Mouse (Mus musculus) mature B cell (primary cell): ENCODE results near the gene Trim69.
"Not testable (repeated sequence)": the region's sequence is repeated elsewhere in the genome, so short reads cannot be mapped to it uniquely, and the experiment has no call there.

ENCODE experiments used
- in situ Hi-C: fragments of 300-500 bp; cut with MboI; formaldehyde crosslinking; loops from 2 replicates; pipeline ENCODE4 v1.14.3; 2019

The Trim69 gene

DNA sequence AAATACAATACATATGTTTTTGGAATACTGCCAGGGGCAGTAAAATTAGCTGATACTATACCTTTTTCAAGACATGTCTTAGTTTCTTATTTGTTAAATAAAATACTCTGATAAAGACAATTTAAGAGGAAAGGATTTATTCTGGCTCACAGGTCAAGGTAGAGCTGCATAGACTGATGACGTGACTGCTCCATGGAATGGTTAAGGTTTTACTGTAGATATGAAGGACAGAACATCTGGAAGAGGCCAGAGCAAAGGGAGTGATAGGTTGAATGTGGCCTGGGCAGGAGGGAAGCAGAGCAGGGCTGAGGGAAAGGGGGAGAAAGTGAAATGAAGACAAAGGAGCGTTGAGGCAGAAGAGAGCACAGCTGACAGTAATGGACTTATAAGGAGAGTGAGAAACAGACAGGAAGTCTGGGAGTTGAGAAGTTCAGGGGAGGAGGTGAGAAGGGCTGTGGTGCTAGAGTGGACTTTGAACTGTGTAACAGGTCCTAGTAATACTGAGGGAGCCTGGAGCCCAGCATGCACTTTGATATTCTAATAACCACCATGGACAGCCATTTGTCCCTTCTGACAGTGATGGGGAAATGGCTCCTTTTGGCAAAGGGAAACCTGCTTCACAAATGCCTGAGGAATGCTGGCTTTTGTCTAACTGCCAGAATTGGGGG is 46.1 kb downstream of the Trim69 start:
- in situ Hi-C loops, result no loop called here

DNA sequence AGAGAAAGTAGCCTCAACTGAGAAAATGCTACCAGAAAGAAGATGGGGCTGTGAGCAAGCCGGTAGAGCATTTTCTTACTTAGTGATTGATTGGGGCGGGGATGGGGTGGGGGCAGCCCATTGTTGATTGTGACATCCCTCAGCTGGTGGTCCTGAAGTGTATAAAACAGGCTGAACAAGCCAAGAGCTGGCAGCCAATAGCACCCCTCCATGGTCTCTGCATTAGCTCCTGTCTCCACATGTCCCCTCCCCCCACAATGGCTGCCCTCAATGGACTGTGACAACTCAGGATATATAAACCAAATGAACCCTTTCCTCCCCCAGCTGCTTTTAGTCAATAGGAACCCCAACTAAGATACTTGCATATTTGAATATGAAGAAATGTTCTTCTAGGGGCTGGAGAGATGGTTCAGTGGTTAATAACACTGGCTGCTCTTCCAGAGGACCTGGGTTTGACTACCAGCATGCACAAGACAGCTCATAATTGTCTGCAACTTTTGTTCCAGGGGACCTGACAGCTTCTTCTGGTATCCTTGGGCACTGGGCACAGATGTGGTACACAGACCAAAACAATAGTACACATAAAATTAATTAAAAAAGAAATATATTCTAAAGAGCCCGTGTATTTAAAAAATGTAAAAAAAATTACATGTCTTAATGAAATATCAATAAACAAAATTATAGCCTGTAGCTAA is 50.2 kb downstream of the Trim69 start:
- in situ Hi-C loops, result no loop called here

DNA sequence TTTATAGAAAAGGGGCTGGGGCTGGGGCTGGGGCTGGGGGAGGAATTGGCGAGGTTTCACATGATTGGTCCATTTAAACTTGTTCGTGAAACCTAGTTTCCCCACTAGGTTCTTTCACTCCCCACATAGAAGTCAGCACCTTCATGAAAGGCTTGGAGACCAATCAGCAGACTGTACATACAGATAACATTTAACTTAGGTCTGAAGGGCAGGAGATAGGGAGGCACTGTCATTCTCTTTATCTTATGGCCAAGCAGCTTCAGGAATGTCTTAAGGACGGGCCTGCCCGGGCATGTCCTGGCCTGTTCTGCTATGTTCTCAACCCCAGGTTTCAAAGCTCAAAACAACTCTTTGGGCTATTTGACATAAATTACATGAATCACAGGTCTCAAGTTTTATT is 56.6 kb downstream of the Trim69 start:
- in situ Hi-C loops, result not testable (repeated sequence)

DNA sequence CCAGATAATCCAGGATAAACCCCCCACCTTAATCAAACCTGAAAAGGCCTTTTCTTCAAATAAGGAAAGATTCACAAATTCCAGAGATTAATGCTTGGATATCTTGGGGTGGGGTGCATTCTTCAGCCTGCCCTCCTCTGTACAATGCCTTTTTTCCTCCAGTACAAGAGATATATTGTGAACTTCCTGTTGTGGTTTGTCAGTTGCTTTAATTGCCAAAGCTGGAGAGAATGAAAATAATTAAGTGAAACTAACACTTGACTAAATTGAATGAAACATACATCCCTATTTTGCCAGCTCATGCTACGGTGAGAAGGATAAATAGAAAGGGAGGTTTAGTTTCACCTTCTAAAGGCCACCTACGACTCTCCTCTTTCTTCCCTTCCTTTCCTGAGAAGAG is 57.7 kb downstream of the Trim69 start:
- in situ Hi-C loops, result no loop called here

DNA sequence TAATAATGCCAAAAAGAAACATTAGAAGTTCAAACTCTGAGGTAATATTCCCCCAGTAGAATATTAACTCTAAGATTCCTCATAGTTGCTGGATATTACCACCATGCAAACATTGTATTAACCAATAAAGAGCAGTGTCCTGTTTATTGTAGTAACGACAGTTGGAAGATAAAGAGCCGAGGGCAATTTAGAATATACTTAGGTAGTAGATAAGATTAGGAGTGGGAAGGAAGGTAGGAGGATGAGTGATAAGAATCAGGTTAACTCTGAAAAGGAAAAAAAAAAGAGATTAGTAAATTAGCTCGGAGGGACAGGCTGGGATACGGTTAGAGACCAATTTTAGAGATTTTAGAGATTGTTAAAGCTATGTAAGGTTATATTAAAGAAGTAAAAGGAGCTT is 60.9 kb downstream of the Trim69 start:
- in situ Hi-C loops, result no loop called here

DNA sequence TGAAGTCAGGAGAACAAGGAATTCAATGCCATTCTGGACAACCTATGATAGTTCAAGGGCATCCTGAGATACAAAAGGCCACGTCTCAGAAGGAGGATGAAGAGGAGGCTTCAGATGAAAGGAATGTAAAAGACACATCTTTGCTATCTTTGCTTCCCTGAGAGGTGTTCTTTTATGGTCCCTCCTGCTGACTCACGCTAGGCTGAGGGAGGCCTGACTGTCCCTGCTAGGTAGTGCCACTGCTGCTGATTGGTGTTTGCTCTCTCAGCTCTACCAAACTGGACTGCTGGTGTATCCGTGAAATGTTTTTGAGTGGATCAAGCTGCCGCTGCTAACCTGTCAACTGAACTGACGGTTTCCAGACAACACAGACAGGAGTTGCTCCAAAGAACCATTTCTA is 61.3 kb downstream of the Trim69 start:
- in situ Hi-C loops, result no loop called here

DNA sequence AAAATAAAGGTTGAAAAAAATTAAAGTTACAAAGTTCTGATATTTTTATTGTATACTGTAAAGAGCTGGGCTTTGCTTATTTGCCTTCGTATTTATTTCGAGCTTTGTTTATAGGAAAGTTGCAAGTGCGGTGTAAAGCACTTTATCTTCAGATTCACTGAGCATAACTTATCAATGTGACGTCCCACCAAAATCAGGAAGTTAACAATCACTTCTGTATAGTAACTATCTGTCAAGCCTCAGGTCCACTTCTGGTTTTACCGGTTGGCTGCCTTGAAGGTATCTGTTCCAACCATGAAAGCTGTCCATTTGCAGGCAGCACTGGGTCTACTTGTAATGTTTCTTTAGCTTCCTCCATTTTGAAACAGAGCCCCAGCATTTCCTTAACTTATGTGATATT is 61.8 kb downstream of the Trim69 start:
- in situ Hi-C loops, result no loop called here

DNA sequence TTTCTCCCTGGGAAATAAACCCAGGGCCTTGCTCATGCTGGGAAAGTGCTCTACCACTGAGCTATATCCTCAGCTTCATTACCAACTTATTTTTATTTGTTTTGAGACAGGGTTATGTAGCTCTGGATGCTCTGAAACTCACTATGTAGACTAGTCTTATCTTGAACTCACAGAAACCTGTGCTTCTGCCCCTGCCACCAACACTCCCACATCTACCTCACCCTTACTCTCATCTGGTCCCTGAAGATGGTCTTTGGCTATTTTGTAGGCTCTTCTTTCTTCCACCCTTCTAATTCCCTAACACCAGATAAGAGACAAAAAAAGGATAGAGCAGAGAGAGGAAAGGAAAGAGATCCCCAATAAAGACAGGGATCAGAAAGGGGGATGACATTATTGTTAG is 63.2 kb downstream of the Trim69 start:
- in situ Hi-C loops, result no loop called here
